8 mouse cellular contexts compared by ENCODE assay signal in genomic region chr15:98295628-98296551, GRCm38 (mm10). TPM values are rescaled to one million over a fixed set of nuclear protein-coding genes. Genes with fewer than 3 reads are reported as not detected.
DNase-seq lines count a peak whose midpoint lies in the region; ATAC-seq and TF ChIP-seq lines count a peak whose summit lies in the region.

TSS of gene Zfp641 (minus strand) at chr15:98296161.

- no peak for TF ChIP-seq POLR2A in kidney, adult 2 months (IDR thresholded peaks at IDR 0.05; ENCODE audit: low read depth, low read length)
- no peak for TF ChIP-seq POLR2A in limb, embryonic 14.5 days (IDR thresholded peaks at IDR 0.05; ENCODE audit: borderline replicate concordance, extremely low read depth, insufficient read depth, insufficient read length)

- intact Hi-C loops in gastrocnemius, postnatal 36 days (cut with DNase I) = loop anchor here (2.0 kb wide), 1 partner anchor 115 kb away; no protein-coding TSS in a partner anchor

- H3K9me3 ChIP-seq in limb, embryonic 14.5 days (ENCODE audit: control insufficient read depth, low read length) = peaks cover 2% of the 10 kb centered on the region; the same call in 1 of the 2 replicates
- no peaks in the 10 kb centered on the region for H3K9me3 ChIP-seq in neural tube, embryonic 11.5 days (ENCODE audit: control insufficient read depth, low read length)

- WGBS in kidney, adult 2 months = 1% methylated on average over 60 of the region's 60 CpGs
- 3% methylated on average over 39 of the region's 60 CpGs for WGBS in limb, embryonic 14.5 days
- 3% methylated on average over 48 of the region's 60 CpGs for WGBS in neural tube, embryonic 11.5 days

- no peaks in the 10 kb centered on the region for H3K4me1 ChIP-seq in kidney, adult 2 months (ENCODE audit: control insufficient read depth, insufficient read depth, low read length)
- 0 out of 2 replicates have a peak, but pooled peaks cover 4% of the 10 kb centered on the region for H3K4me1 ChIP-seq in limb, embryonic 14.5 days (ENCODE audit: control insufficient read depth, insufficient read depth, low read length)
- no peaks in the 10 kb centered on the region for H3K4me1 ChIP-seq in neural tube, embryonic 11.5 days (ENCODE audit: control insufficient read depth, insufficient read depth, low read length)

- ATAC-seq in limb, embryonic 14.5 days (ENCODE audit: low FRiP score, low read depth) = peak; percentile 23; the same call in 1 of the 2 replicates
- no peak; the same call in 1 of the 2 replicates for ATAC-seq in neural tube, embryonic 11.5 days (ENCODE audit: insufficient read depth, low FRiP score, low TSS enrichment)

- DNase-seq in left cerebral cortex, adult 18-20 months (ENCODE audit: low spot score in 2 of 2) = peak; percentile 49 to 68
- DNase-seq in left cerebral cortex, adult 11 months (ENCODE audit: low spot score) = no peak
- DNase-seq in embryo, embryonic 10 days (ENCODE audit: low spot score) = peak; percentile 23
- peak; percentile 33 to 34 for DNase-seq in gastrocnemius, postnatal 36 days
- DNase-seq in kidney, adult 2 months = peak; percentile 52
- no peak for DNase-seq in limb, embryonic 14.5 days (ENCODE audit: low spot score)
- DNase-seq in neural tube, embryonic 11.5 days (ENCODE audit: low spot score) = peak; percentile 52
- DNase-seq in yolk sac, embryonic 10.5 days (ENCODE audit: low spot score) = peak; percentile 16

- no peak for TF ChIP-seq CTCF in kidney, adult 2 months (conservative IDR thresholded peaks at IDR 0.05; ENCODE audit: insufficient read depth, insufficient read length, low read depth, low read length)

- H3K36me3 ChIP-seq in kidney, adult 2 months (ENCODE audit: control insufficient read depth, insufficient read depth, low read length) = no peaks in the 10 kb centered on the region
- no peaks in the 10 kb centered on the region for H3K36me3 ChIP-seq in limb, embryonic 14.5 days (ENCODE audit: control insufficient read depth, insufficient read depth, low read length)
- no peaks in the 10 kb centered on the region for H3K36me3 ChIP-seq in neural tube, embryonic 11.5 days (ENCODE audit: control insufficient read depth, insufficient read depth, low read length)

- peak within 1 kb of the TSS; percentile 64 for H3K9ac ChIP-seq in limb, embryonic 14.5 days (ENCODE audit: low read depth, low read length, severe bottlenecking)
- peak within 1 kb of the TSS; percentile 77 for H3K9ac ChIP-seq in neural tube, embryonic 11.5 days (ENCODE audit: low read length)

- no peaks in the 10 kb centered on the region for H3K27me3 ChIP-seq in kidney, adult 2 months (replicated peaks; ENCODE audit: control insufficient read depth, insufficient read depth, low read length)
- no peaks in the 10 kb centered on the region for H3K27me3 ChIP-seq in limb, embryonic 14.5 days (ENCODE audit: control insufficient read depth, insufficient read depth, low read length)
- no peaks in the 10 kb centered on the region for H3K27me3 ChIP-seq in neural tube, embryonic 11.5 days (ENCODE audit: control insufficient read depth, insufficient read depth, low read length)

- H3K4me2 ChIP-seq in limb, embryonic 14.5 days (replicated peaks; ENCODE audit: low read depth, low read length, severe bottlenecking) = peak within 1 kb of the TSS; percentile 96
- peak within 1 kb of the TSS; percentile 93 for H3K4me2 ChIP-seq in neural tube, embryonic 11.5 days (ENCODE audit: low read depth)

- H3K4me3 ChIP-seq in kidney, adult 2 months (ENCODE audit: insufficient read depth, low read depth, low read length) = peak within 1 kb of the TSS; percentile 76
- peak within 1 kb of the TSS; percentile 53 for H3K4me3 ChIP-seq in limb, embryonic 14.5 days (replicated peaks; ENCODE audit: low read length)
- H3K4me3 ChIP-seq in neural tube, embryonic 11.5 days (ENCODE audit: low read depth, low read length) = peak within 1 kb of the TSS; percentile 67

- no peak within 1 kb of the TSS for H3K27ac ChIP-seq in kidney, adult 2 months (ENCODE audit: insufficient read depth, low read depth, low read length)
- no peak within 1 kb of the TSS for H3K27ac ChIP-seq in limb, embryonic 14.5 days (replicated peaks; ENCODE audit: low read depth, low read length)
- no peak within 1 kb of the TSS for H3K27ac ChIP-seq in neural tube, embryonic 11.5 days (ENCODE audit: low read depth, low read length)

RNA-seq across cellular contexts. Expression of gene Zfp641, which starts in this region (rescaled TPM):
- total RNA-seq in left cerebral cortex, adult 18-20 months (2021) = 1 to 10 TPM; 6.6 to 7.1 TPM
- total RNA-seq in gastrocnemius, postnatal 36 days (2021) = 10 to 100 TPM in 1 of 2 experiments, 1 to 10 TPM in 1; 9.7 to 10.3 TPM
- polyA plus RNA-seq in kidney, adult 2 months (2012; rRNA removed) = 3.0 and 3.1 TPM in 2 replicates
- 1.3 and 1.5 TPM in 2 replicates for polyA plus RNA-seq in limb, embryonic 14.5 days (2012; rRNA removed)
- 0.32 and 0.79 TPM in 2 replicates for polyA plus RNA-seq in limb, embryonic 14.5 days (2014; fragmentation: Nextera tagmentation; extraction: Ambion mirVana)
- 1.9 TPM in 2 replicates for polyA plus RNA-seq in neural tube, embryonic 11.5 days (2014; fragmentation: Nextera tagmentation; extraction: Ambion mirVana)

Comparison
In these comparisons a context has a peak if more than half of its experiments do, and no peak if none do; other contexts are left out.
1. DNase-seq: peak in left cerebral cortex, adult 18-20 months (2 of 2), embryo, embryonic 10 days (single experiment), gastrocnemius, postnatal 36 days (2 of 2), kidney, adult 2 months (single experiment), neural tube, embryonic 11.5 days (single experiment) and yolk sac, embryonic 10.5 days (single experiment); none in left cerebral cortex, adult 11 months (single experiment) and limb, embryonic 14.5 days (single experiment).
2. Peak in every context shown above with its lines, with median percentiles within 50 percentile points of each other: H3K4me3 ChIP-seq.